Mouse (Mus musculus) megakaryocyte, adult 5-6 weeks (primary cell): Measurements from ENCODE around the gene Smarcd1. TPM values are rescaled to one million over a fixed set of nuclear protein-coding genes. Genes with fewer than 3 reads are reported as not detected.

Experiments
- ATAC-seq: 2 replicates; pipeline ENCODE4 v1.8.0; 2016; ENCODE audit warnings: mild to moderate bottlenecking, inconsistent platforms; ENCODE audit not compliant: poor library complexity, severe bottlenecking
- total RNA-seq, 2 experiments: library from RNA; stranded (forward) in 1 of 2; stranded (reverse) in 1 of 2; fragments of 153-499, 151-499 nt in 1 of 2; fragments of 221-1000, 200-1000 nt in 1 of 2; gene quantifications; 2 replicates each; pipeline versions ENCODE4 v1.2.3 to v1.2.4; 2015 to 2017

Smarcd1 gene
- total RNA-seq, 2 experiments from 2014 or later, result 9.3 to 12.4 TPM

DNA sequence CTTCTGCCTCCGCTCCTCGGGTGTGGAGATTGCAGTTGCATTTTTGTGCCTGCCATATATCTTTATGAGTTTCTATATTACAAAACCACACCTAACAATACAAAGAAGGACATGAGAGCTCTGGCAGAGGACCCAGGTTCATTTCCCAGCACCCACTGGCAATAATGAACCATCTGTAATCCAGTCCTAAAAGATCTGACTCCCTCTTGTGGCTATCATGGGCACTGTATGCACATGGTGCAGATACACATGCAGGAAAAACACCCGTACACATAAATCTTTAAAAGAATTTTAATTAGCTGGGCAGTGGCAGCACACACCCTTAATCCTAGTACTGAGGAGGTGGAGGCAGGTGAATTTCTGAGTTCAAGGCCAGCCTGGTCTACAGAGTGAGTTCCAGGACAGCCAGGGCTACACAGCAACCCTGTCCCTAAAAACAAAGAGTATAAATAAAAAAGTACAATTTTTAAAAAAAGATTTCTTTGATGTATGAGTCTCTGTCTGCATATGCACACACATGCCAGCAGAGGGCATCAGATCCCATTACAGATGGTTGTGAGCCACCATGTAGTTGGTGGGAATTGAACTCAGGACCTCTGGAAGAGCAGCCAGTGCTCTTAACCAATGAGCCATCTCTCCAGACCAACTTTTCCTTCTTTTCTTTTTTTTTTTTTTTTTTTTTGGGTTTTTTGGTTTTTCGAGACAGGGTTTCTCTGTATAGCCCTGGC lies 27.3 kb downstream of the Smarcd1 start:
- no peak for ATAC-seq

DNA sequence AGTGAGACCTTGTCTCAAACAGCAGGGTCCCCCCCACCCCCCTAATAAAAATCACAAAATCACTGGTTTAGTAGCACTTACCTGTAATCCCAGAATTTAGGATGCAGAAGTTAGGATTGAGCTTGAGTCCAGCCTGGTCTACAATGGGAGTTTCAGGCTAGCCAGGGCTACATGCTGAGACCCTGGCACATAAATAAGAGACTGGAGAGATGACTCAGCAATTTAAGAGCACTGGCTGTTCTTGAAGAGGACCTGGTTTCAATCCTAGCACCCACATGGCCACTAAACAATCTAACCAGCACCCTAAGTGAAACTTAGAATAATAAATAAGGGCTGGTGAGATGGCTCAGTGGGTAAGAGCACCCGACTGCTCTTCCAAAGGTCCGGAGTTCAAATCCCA lies 29.2 kb downstream of the Smarcd1 start:
- ATAC-seq, result no peak

DNA sequence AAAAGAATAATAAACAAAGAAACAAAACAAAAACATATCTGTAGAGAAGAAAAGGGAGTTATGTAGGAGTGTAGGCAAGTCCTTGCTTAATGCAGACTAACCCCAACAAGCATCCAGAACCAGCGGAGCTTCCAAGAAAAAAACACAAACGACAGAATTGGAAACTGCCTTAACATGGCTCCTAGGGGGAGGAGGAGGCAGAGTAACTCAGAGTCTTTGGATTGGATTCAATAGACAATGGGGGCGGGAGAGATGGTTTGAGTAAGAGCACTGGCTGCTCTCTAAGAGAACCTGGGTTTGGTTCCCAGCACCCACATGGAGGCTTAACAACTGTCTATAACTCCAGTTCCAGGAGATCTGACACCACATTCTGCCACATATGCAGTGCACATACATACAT lies 29.7 kb downstream of the Smarcd1 start:
- ATAC-seq, result no peak

DNA sequence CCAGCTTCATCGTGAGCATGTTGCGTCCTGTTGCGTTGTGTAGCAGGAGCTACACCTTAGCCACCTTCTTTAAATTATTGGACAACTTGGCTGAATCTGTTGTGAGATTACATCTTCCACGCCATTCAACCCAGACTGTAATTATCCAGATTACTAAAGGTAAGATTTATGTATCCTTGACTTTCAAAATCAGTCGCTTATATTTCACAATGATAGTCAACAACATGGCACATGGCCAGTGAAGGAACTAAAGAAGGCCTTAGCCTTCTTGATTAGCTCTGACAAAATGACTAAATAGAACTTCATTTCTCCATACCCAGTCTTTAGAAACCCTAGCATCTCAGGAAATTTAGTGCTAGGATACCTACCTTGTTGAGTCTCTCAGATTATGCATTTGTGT lies 31.3 kb downstream of the Smarcd1 start:
- no peak for ATAC-seq

DNA sequence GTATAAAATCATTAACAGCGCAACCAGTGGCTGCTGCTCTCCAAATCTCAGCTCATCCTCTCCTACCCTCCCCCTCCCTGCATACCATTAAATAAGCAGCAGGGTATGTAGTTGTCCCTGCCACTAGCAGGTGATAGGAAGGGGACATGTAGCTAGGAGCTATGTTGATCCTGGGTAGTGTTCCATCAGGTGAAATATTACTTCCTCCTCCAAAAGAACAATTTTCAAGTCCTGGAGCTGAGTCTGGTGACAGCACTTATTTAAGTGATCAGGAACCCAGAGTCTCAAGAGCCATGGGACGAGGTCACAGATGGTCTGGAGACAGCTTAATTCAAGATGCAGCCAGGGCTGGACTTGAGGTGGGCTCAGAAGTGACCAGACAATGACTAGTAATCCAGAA lies 33.7 kb downstream of the Smarcd1 start:
- no peak for ATAC-seq

DNA sequence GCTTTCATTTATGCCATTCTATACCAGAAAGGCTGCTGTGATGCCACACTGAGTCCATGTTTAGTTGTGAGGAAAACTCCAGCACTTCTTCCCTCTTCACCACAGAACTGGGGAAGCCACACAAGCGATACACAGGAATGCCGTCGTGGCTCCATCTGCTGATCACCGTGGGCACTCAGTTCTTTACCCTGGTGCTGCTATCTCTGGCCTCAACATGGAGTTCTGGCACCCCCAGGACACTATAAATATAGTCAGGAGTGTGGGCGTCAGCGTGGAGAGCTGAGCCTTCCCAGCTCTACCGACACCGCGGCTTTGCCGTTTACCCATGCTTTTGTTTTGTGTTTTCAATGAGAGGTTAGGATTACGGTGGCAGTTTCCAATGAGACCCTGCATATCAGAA lies 34.7 kb downstream of the Smarcd1 start:
- ATAC-seq, result no peak

DNA sequence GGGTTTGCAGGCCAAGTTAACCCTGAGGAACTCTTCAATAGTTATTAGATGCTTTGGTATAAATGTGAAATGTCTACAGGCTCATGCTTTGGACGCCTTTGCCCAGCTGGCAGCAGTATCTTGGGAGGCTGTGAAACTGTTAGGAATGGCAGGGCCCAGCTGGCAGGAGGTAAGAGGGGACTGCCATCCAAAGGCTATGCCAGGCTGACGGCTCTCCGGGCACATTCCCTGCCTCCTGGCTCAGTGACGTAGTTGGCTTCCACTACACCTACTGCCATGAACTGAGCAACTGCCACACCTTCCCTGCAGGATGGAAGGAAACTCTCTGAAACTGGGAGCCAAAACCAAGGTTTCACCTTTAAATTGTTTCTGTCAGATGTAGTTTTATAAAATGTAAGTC lies 38.3 kb downstream of the Smarcd1 start:
- ATAC-seq, result no peak

DNA sequence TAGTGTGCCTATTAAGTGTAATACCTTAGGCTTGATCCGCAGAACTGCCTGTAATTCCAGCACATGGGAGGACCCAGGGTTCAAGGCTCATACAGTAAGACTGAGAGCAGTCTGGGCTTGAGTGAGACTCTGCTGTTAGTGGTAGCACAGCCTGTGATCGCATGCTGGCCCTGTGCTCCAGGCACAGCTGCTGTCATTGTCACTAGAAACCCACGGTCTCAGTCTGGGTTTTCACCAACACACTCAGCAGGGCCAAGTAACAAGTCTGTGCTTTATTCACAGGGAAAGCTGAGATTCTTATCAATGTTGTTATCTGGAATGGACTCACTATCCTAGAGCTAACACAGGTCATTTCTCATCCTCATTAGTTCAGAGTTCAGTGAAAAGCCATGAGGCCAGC lies 52.3 kb downstream of the Smarcd1 start:
- ATAC-seq, result no peak

Other genes with a start within 250 kb of the Smarcd1 start
- gene Nckap5l, start 244.4 kb upstream of the Smarcd1 start, total RNA-seq (2015), result 0.84 and 4.0 TPM in 2 replicates
- gene Nckap5l, start 244.4 kb upstream of the Smarcd1 start, total RNA-seq (2017), result 0.73 TPM in 1 of 2 replicates, not detected in the other
- gene Bcdin3d, start 227.4 kb upstream of the Smarcd1 start, total RNA-seq (2015), result 8.2 and 9.8 TPM in 2 replicates
- 3.6 and 4.6 TPM in 2 replicates for gene Bcdin3d, start 227.4 kb upstream of the Smarcd1 start, total RNA-seq (2017)
- gene Faim2, start 174.0 kb upstream of the Smarcd1 start, total RNA-seq (2015), result 0.04 TPM in 1 of 2 replicates, not detected in the other
- gene Faim2, start 174.0 kb upstream of the Smarcd1 start, total RNA-seq (2017), result 0.49 TPM in 1 of 2 replicates, not detected in the other
- gene Aqp2, start 123.1 kb upstream of the Smarcd1 start, total RNA-seq (2015), result not detected in 2 replicates
- not detected in 2 replicates for gene Aqp2, start 123.1 kb upstream of the Smarcd1 start, total RNA-seq (2017)
- gene Aqp5, start 111.3 kb upstream of the Smarcd1 start, total RNA-seq (2015), result not detected in 2 replicates
- gene Aqp5, start 111.3 kb upstream of the Smarcd1 start, total RNA-seq (2017), result not detected in 2 replicates
- gene Aqp6, start 100.7 kb upstream of the Smarcd1 start, total RNA-seq (2015), result not detected in 2 replicates
- gene Aqp6, start 100.7 kb upstream of the Smarcd1 start, total RNA-seq (2017), result not detected in 2 replicates
- gene Racgap1, start 50.5 kb upstream of the Smarcd1 start, total RNA-seq (2015), result 136 and 140 TPM in 2 replicates
- 184 and 201 TPM in 2 replicates for gene Racgap1, start 50.5 kb upstream of the Smarcd1 start, total RNA-seq (2017)
- gene Asic1, start 31.8 kb upstream of the Smarcd1 start, total RNA-seq (2015), result 0.05 TPM in 1 of 2 replicates, not detected in the other
- 0.11 TPM in 1 of 2 replicates, not detected in the other for gene Asic1, start 31.8 kb upstream of the Smarcd1 start, total RNA-seq (2017)
- not detected in 2 replicates for gene Gm17349, start 3.4 kb downstream of the Smarcd1 start, total RNA-seq (2015)
- gene Gm17349, start 3.4 kb downstream of the Smarcd1 start, total RNA-seq (2017), result not detected in 2 replicates
- 0.11 TPM in 1 of 2 replicates, not detected in the other for gene Gpd1, start 15.4 kb downstream of the Smarcd1 start, total RNA-seq (2015)
- gene Gpd1, start 15.4 kb downstream of the Smarcd1 start, total RNA-seq (2017), result 0.20 and 0.26 TPM in 2 replicates
- gene Cox14, start 23.5 kb downstream of the Smarcd1 start, total RNA-seq (2015), result 67.3 and 78.1 TPM in 2 replicates
- gene Cox14, start 23.5 kb downstream of the Smarcd1 start, total RNA-seq (2017), result 15.4 and 25.6 TPM in 2 replicates
- 64.6 and 75.6 TPM in 2 replicates for gene Cers5, start 70.8 kb downstream of the Smarcd1 start, total RNA-seq (2015)
- 42.3 and 45.3 TPM in 2 replicates for gene Cers5, start 70.8 kb downstream of the Smarcd1 start, total RNA-seq (2017)
- 17.7 and 22.6 TPM in 2 replicates for gene Lima1, start 173.3 kb downstream of the Smarcd1 start, total RNA-seq (2015)
- 27.1 and 37.8 TPM in 2 replicates for gene Lima1, start 173.3 kb downstream of the Smarcd1 start, total RNA-seq (2017)